Mouse (Mus musculus) lung, embryonic 15.5 days (tissue): ENCODE data around the gene Nos2. TPM values are rescaled to one million over a fixed set of nuclear protein-coding genes. Genes with fewer than 3 reads are reported as not detected.
"Not testable (repeated sequence)": the region's sequence is repeated elsewhere in the genome, so short reads cannot be mapped to it uniquely, and the experiment has no call there.

Source experiments
- ATAC-seq: fragments of 200-750 bp; cut with Nextera tagmentation; 2 replicates; pipeline ENCODE4 v1.8.0; 2017; ENCODE audit warnings: moderate number of reproducible peaks, borderline replicate concordance; ENCODE audit not compliant: low FRiP score, low TSS enrichment; ENCODE audit errors: extremely low read depth
- H3K27ac ChIP-seq: fragments of 300-500 bp; sonication (generic); 2 replicates; pipeline ENCODE4 v1.5.1; 2015; ENCODE audit warnings: moderate library complexity, mild to moderate bottlenecking, inconsistent platforms
- H3K27me3 ChIP-seq: fragments of 300-500 bp; sonication (generic); 2 replicates; pipeline ENCODE4 v1.6.1; 2015; ENCODE audit warnings: inconsistent platforms
- H3K36me3 ChIP-seq: fragments of 300-500 bp; sonication (generic); 2 replicates; pipeline ENCODE4 v1.6.1; 2015; ENCODE audit warnings: inconsistent platforms
- H3K4me1 ChIP-seq: fragments of 300-500 bp; sonication (generic); 2 replicates; pipeline ENCODE4 v1.6.1; 2015; ENCODE audit warnings: inconsistent platforms
- H3K4me2 ChIP-seq: fragments of 300-500 bp; sonication (generic); 2 replicates; pipeline ENCODE4 v1.6.1; 2015; ENCODE audit warnings: inconsistent platforms, mild to moderate bottlenecking, moderate library complexity
- H3K4me3 ChIP-seq: fragments of 300-500 bp; sonication (generic); 2 replicates; pipeline ENCODE4 v1.5.1; 2015; ENCODE audit warnings: mild to moderate bottlenecking, inconsistent platforms
- H3K9ac ChIP-seq: fragments of 300-500 bp; sonication (generic); 2 replicates; pipeline ENCODE4 v1.6.1; 2015; ENCODE audit warnings: inconsistent platforms
- H3K9me3 ChIP-seq: fragments of 300-500 bp; sonication (generic); 2 replicates; pipeline ENCODE4 v1.6.1; 2016; ENCODE audit warnings: inconsistent platforms
- WGBS: fragments of 180-500 bp; shearing (Covaris S2); methylation state at CpG from one replicate; pipeline ENCODE4 v1.1.7; 2015; 5-methylcytosine and 5-hydroxymethylcytosine counted together
- polyA plus RNA-seq: library from polyadenylated mRNA; unstranded; fragments of >200 nt; fragmentation: Nextera tagmentation; extraction: Ambion mirVana; gene quantifications from 2 replicates; pipeline ENCODE4 v1.2.1, GENCODE M21; 2015

Gene Nos2
- polyA plus RNA-seq, 1 experiment from 2014 or later: 3.8 TPM

DNA sequence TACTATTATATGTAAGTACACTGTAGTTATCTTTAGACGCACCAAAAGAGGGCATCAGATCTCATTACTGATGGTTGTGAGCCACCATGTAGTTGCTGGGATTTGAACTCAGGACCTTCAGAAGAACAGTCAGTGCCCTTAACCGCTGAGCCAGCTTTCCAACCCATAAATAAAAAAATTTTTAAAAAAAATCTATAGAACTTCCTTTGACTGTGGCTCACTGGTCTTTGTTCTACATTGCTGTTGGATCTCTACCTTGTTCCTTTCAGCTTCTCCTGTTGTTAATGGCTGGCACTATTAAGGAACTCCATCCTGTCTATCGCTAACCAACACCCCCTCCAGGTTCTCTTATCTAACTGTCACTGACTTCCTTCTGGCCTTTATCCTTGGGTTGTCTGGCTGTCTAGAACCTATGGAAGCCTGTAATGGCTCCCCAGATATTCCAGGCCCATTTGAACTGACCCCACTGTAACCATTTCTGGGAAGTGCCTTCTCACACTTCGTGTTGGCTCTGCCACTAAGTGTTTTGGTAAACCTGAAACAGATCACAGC lies 59.6 kb downstream of the Nos2 start:
- no peak overlapping the region for H3K4me2 ChIP-seq
- ATAC-seq: no peak
- H3K27ac ChIP-seq: no peak overlapping the region
- H3K27me3 ChIP-seq: no peaks in the 10 kb centered on the region
- no peaks in the 10 kb centered on the region for H3K9me3 ChIP-seq
- no peak overlapping the region for H3K9ac ChIP-seq
- peaks cover 13% of the 10 kb centered on the region for H3K4me1 ChIP-seq
- no peaks in the 10 kb centered on the region for H3K36me3 ChIP-seq
- WGBS: 65% methylated on average over 4 of the region's 4 CpGs
- no peak overlapping the region for H3K4me3 ChIP-seq

- H3K9me3 ChIP-seq: no peaks in the 10 kb centered on the region
- H3K27ac ChIP-seq: no peak overlapping the region
- 44% methylated on average over 2 of the region's 2 CpGs for WGBS
- no peaks in the 10 kb centered on the region for H3K27me3 ChIP-seq
- H3K4me3 ChIP-seq: no peak overlapping the region
- H3K4me1 ChIP-seq: peaks cover 14% of the 10 kb centered on the region
- ATAC-seq: no peak
- no peak overlapping the region for H3K9ac ChIP-seq
- H3K36me3 ChIP-seq: no peaks in the 10 kb centered on the region
- H3K4me2 ChIP-seq: no peak overlapping the region
These were observed 61.5 kb downstream of the Nos2 start for GRCm38 (mm10) chr11:78982042-78982441.

- no peak overlapping the region for H3K4me3 ChIP-seq
- no peak for ATAC-seq
- H3K27me3 ChIP-seq: no peaks in the 10 kb centered on the region
- H3K9me3 ChIP-seq: no peaks in the 10 kb centered on the region
- no peak overlapping the region for H3K9ac ChIP-seq
- WGBS: 73% methylated on average over 12 of the region's 12 CpGs
- peaks cover 14% of the 10 kb centered on the region for H3K4me1 ChIP-seq
- no peaks in the 10 kb centered on the region for H3K36me3 ChIP-seq
- no peak overlapping the region for H3K27ac ChIP-seq
- H3K4me2 ChIP-seq: peak overlapping the region; percentile 43; the same call in 1 of the 2 replicates
These were observed 62.1 kb downstream of the Nos2 start for GRCm38 (mm10) chr11:78982513-78983291.

DNA sequence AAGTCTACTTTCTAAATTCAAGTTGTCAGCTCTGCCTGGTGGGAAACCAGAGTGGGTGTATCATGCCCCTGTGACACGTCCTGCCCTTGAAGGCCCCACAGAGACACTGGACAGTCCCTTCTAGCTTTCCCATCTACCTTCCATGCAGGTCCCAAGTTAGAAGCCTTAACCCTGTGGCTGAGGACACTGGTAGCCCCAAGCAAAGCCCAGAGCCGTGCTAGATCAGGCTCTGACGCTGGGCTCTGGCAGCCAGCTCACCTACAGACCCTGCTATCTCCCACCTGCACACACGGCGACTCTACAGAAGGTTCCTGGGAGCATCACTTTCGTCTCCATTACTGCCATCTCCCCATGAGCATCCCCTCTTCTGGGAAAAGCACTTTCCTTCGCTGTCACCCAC lies 63.0 kb downstream of the Nos2 start:
- Histone ChIP-seq H3K4me3 (no peak overlapping the region), H3K9ac (no peak overlapping the region)
- ATAC-seq: no peak

GRCm38 (mm10) chr11:78984483-78985177 lies 64.0 kb downstream of the Nos2 start, which contains the start of gene Lgals9:
Lgals9 (minus strand) TSS chr11:78984946.
- Histone ChIP-seq H3K4me3 (peak within 1 kb of the TSS; percentile 34), H3K4me2 (peak within 1 kb of the TSS; percentile 43), H3K27ac (peak within 1 kb of the TSS; percentile 41; the same call in 1 of the 2 replicates), H3K27me3 (no peaks in the 10 kb centered on the region), H3K9ac (peak within 1 kb of the TSS; percentile 30; the same call in 1 of the 2 replicates), H3K9me3 (no peaks in the 10 kb centered on the region), H3K4me1 (peaks cover 14% of the 10 kb centered on the region), H3K36me3 (no peaks in the 10 kb centered on the region)
- peak; percentile 91 for ATAC-seq
- 37% methylated on average over 10 of the region's 10 CpGs for WGBS

More for the DNA sequence above, 63.0 kb downstream of the Nos2 start:
- no peaks in the 10 kb centered on the region for H3K27me3 ChIP-seq
- H3K36me3 ChIP-seq: no peaks in the 10 kb centered on the region
- no peaks in the 10 kb centered on the region for H3K9me3 ChIP-seq
- no peak overlapping the region for H3K27ac ChIP-seq
- H3K4me2 ChIP-seq: peak overlapping the region; percentile 43; the same call in 1 of the 2 replicates
- 78% methylated on average over 7 of the region's 7 CpGs for WGBS
- H3K4me1 ChIP-seq: peaks cover 14% of the 10 kb centered on the region

- ATAC-seq: no peak
- H3K4me1 ChIP-seq: peaks cover 14% of the 10 kb centered on the region
- H3K4me2 ChIP-seq: no peak overlapping the region
- H3K27me3 ChIP-seq: no peaks in the 10 kb centered on the region
- no peak overlapping the region for H3K9ac ChIP-seq
- no peak overlapping the region for H3K4me3 ChIP-seq
- H3K9me3 ChIP-seq: no peaks in the 10 kb centered on the region
- no peaks in the 10 kb centered on the region for H3K36me3 ChIP-seq
- no peak overlapping the region for H3K27ac ChIP-seq
These were observed 64.9 kb downstream of the Nos2 start for GRCm38 (mm10) chr11:78985505-78985904.

GRCm38 (mm10) chr11:78986311-78987002 lies 65.9 kb downstream of the Nos2 start:
- no peak overlapping the region for H3K27ac ChIP-seq
- 79% methylated on average over 10 of the region's 10 CpGs for WGBS
- ATAC-seq: no peak

GRCm38 (mm10) chr11:78989206-78989605 lies 68.6 kb downstream of the Nos2 start:
- WGBS: 92% methylated on average over 11 of the region's 11 CpGs
- ATAC-seq, H3K4me2 ChIP-seq, H3K36me3 ChIP-seq, H3K4me3 ChIP-seq, H3K27me3 ChIP-seq, H3K27ac ChIP-seq, H3K9ac ChIP-seq, H3K9me3 ChIP-seq: not testable (repeated sequence)
- H3K4me1 ChIP-seq: peaks cover 11% of the 10 kb centered on the region

More at GRCm38 (mm10) chr11:78986311-78987002, 65.9 kb downstream of the Nos2 start:
- Histone ChIP-seq H3K9me3 (no peaks in the 10 kb centered on the region), H3K9ac (no peak overlapping the region), H3K4me1 (peaks cover 14% of the 10 kb centered on the region), H3K27me3 (no peaks in the 10 kb centered on the region), H3K4me2 (no peak overlapping the region), H3K36me3 (no peaks in the 10 kb centered on the region), H3K4me3 (no peak overlapping the region)

GRCm38 (mm10) chr11:78990096-78990495 lies 69.5 kb downstream of the Nos2 start:
- peaks cover 2% of the 10 kb centered on the region for H3K4me1 ChIP-seq
- H3K27me3 ChIP-seq: no peaks in the 10 kb centered on the region
- ATAC-seq: no peak
- no peak overlapping the region for H3K9ac ChIP-seq
- WGBS: 91% methylated on average over 9 of the region's 9 CpGs
- no peak overlapping the region for H3K4me2 ChIP-seq
- no peaks in the 10 kb centered on the region; the same call in 1 of the 2 replicates for H3K9me3 ChIP-seq
- H3K4me3 ChIP-seq: no peak overlapping the region
- H3K36me3 ChIP-seq: no peaks in the 10 kb centered on the region
- H3K27ac ChIP-seq: no peak overlapping the region

DNA sequence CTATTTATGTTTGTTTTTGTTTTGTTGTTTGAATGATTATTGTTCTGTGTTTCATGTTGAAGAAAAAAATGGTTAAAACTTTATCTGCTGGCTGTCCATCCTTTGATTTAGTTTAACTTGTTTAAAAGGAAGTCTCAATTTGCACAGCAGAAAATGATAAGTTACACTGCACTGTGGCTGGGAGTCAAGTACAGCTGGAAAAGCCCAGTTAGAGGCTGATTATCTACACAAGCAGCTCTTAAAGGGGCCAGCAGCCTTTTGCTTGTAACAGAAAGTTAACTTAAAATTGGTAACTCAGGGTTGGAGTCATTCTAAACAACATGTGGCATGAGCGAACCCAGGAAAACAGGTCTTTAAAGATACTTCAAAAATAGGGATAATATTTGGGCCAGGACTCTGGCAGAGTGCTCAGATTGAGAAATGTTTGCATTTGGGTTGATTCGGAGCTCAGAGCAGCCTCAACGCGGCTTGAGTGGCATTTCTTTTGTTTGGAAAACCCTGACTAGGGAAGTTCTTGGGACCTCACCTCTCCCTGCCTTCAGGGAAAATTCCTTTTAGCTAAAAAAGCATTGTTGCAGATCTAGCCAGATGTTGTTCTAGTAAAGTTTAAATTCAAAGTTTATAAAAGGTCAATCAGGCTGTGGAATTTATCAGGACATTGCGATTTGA lies 70.4 kb downstream of the Nos2 start:
- H3K27me3 ChIP-seq, H3K4me3 ChIP-seq, H3K36me3 ChIP-seq, H3K27ac ChIP-seq, H3K4me1 ChIP-seq, H3K4me2 ChIP-seq, H3K9ac ChIP-seq, H3K9me3 ChIP-seq, ATAC-seq: not testable (repeated sequence)
- WGBS: 64% methylated on average over 5 of the region's 5 CpGs

- 62% methylated on average over 6 of the region's 6 CpGs for WGBS
- Histone ChIP-seq H3K9ac (no peak overlapping the region), H3K4me1 (peaks cover 8% of the 10 kb centered on the region; the same call in 1 of the 2 replicates), H3K36me3 (no peaks in the 10 kb centered on the region), H3K27ac (no peak overlapping the region), H3K4me2 (no peak overlapping the region), H3K4me3 (no peak overlapping the region), H3K9me3 (no peaks in the 10 kb centered on the region), H3K27me3 (no peaks in the 10 kb centered on the region)
- no peak for ATAC-seq
These were observed 78.5 kb downstream of the Nos2 start for GRCm38 (mm10) chr11:78999118-78999517.
